Mouse (Mus musculus): Measurements from ENCODE around the gene Cyyr1. TPM values are rescaled to one million over a fixed set of nuclear protein-coding genes. Genes with fewer than 3 reads are reported as not detected.

The Cyyr1 gene
- total and polyA plus RNA-seq, 3 experiments = 15.1 to 39.5 (median 37.4) TPM

GRCm38 (mm10) chr16:85446306-85446705 lies 106.9 kb downstream of the Cyyr1 start:
- Histone ChIP-seq H3K4me1 (ENCODE audit: control insufficient read depth, insufficient read depth, low read length) (peaks cover 3% of the 10 kb centered on the region), H3K27me3 (ENCODE audit: control insufficient read depth, insufficient read depth, low read length) (no peaks in the 10 kb centered on the region), H3K9ac (ENCODE audit: low read depth, low read length) (no peak overlapping the region), H3K79me2 (replicated peaks; ENCODE audit: control insufficient read depth, insufficient read depth, low read length) (no peaks in the 10 kb centered on the region), H3K36me3 (ENCODE audit: control insufficient read depth, insufficient read depth, low read length) (peaks cover 1% of the 10 kb centered on the region; the same call in 1 of the 2 replicates), H3K27ac (no peak overlapping the region), H3K4me3 (no peak overlapping the region)
- TF ChIP-seq POLR2A (IDR thresholded peaks at IDR 0.05; ENCODE audit: insufficient read depth, low read depth, low read length) (no peak), EP300 (IDR thresholded peaks at IDR 0.05; ENCODE audit: insufficient read depth, low read depth, low read length) (no peak), CTCF (IDR thresholded peaks at IDR 0.05) (no peak)
- no peak for DNase-seq
- intact Hi-C loops (cut with DNase I) = no loop called here
- 36% methylated on average over 1 of the region's 1 CpGs for WGBS

GRCm38 (mm10) chr16:85445801-85446200 lies 107.4 kb downstream of the Cyyr1 start:
- peaks cover 1% of the 10 kb centered on the region; the same call in 1 of the 2 replicates for H3K36me3 ChIP-seq (ENCODE audit: control insufficient read depth, insufficient read depth, low read length)
- intact Hi-C loops (cut with DNase I) = no loop called here
- TF ChIP-seq CTCF (IDR thresholded peaks at IDR 0.05) (no peak), EP300 (IDR thresholded peaks at IDR 0.05; ENCODE audit: insufficient read depth, low read depth, low read length) (no peak), POLR2A (IDR thresholded peaks at IDR 0.05; ENCODE audit: insufficient read depth, low read depth, low read length) (no peak)
- H3K9ac ChIP-seq (ENCODE audit: low read depth, low read length) = no peak overlapping the region
- no peaks in the 10 kb centered on the region for H3K79me2 ChIP-seq (replicated peaks; ENCODE audit: control insufficient read depth, insufficient read depth, low read length)
- WGBS = 56% methylated on average over 3 of the region's 3 CpGs
- H3K4me1 ChIP-seq (ENCODE audit: control insufficient read depth, insufficient read depth, low read length) = peaks cover 3% of the 10 kb centered on the region
- peak in 1 of 2 experiments; percentile 8 for DNase-seq
- no peaks in the 10 kb centered on the region for H3K27me3 ChIP-seq (ENCODE audit: control insufficient read depth, insufficient read depth, low read length)
- no peak overlapping the region for H3K4me3 ChIP-seq
- no peak overlapping the region for H3K27ac ChIP-seq

- intact Hi-C loops (cut with DNase I) = loop anchor here (5.0 kb wide), 1 partner anchor 478 kb away; no protein-coding TSS in a partner anchor
- no peak overlapping the region for H3K4me3 ChIP-seq
- no peak overlapping the region for H3K27ac ChIP-seq
- H3K27me3 ChIP-seq (ENCODE audit: control insufficient read depth, insufficient read depth, low read length) = no peaks in the 10 kb centered on the region
- TF ChIP-seq POLR2A (IDR thresholded peaks at IDR 0.05; ENCODE audit: insufficient read depth, low read depth, low read length) = no peak
- peak; percentile 70 for TF ChIP-seq CTCF (IDR thresholded peaks at IDR 0.05)
- no peaks in the 10 kb centered on the region for H3K79me2 ChIP-seq (replicated peaks; ENCODE audit: control insufficient read depth, insufficient read depth, low read length)
- peak; percentile 30 to 53 for DNase-seq
- H3K36me3 ChIP-seq (ENCODE audit: control insufficient read depth, insufficient read depth, low read length) = no peaks in the 10 kb centered on the region
- 64% methylated on average over 2 of the region's 2 CpGs for WGBS
- no peaks in the 10 kb centered on the region for H3K4me1 ChIP-seq (ENCODE audit: control insufficient read depth, insufficient read depth, low read length)
- no peak overlapping the region for H3K9ac ChIP-seq (ENCODE audit: low read depth, low read length)
These were observed 117.8 kb downstream of the Cyyr1 start for GRCm38 (mm10) chr16:85435427-85435826.

GRCm38 (mm10) chr16:85429173-85429572 lies 124.0 kb downstream of the Cyyr1 start:
- H3K4me1 ChIP-seq (ENCODE audit: control insufficient read depth, insufficient read depth, low read length) = no peaks in the 10 kb centered on the region
- no peaks in the 10 kb centered on the region for H3K27me3 ChIP-seq (ENCODE audit: control insufficient read depth, insufficient read depth, low read length)
- 52% methylated on average over 3 of the region's 3 CpGs for WGBS
- no peak overlapping the region for H3K9ac ChIP-seq (ENCODE audit: low read depth, low read length)
- H3K36me3 ChIP-seq (ENCODE audit: control insufficient read depth, insufficient read depth, low read length) = no peaks in the 10 kb centered on the region
- TF ChIP-seq EP300 (IDR thresholded peaks at IDR 0.05; ENCODE audit: insufficient read depth, low read depth, low read length) = no peak
- no peak for TF ChIP-seq POLR2A (IDR thresholded peaks at IDR 0.05; ENCODE audit: insufficient read depth, low read depth, low read length)
- no peak for TF ChIP-seq CTCF (IDR thresholded peaks at IDR 0.05)
- DNase-seq = no peak
- H3K79me2 ChIP-seq (replicated peaks; ENCODE audit: control insufficient read depth, insufficient read depth, low read length) = no peaks in the 10 kb centered on the region
- intact Hi-C loops (cut with DNase I) = no loop called here
- H3K4me3 ChIP-seq = no peak overlapping the region
- no peak overlapping the region for H3K27ac ChIP-seq

- Histone ChIP-seq H3K4me1 (ENCODE audit: control insufficient read depth, insufficient read depth, low read length) (no peaks in the 10 kb centered on the region; the same call in 1 of the 2 replicates), H3K36me3 (ENCODE audit: control insufficient read depth, insufficient read depth, low read length) (no peaks in the 10 kb centered on the region), H3K4me3 (no peak overlapping the region), H3K79me2 (replicated peaks; ENCODE audit: control insufficient read depth, insufficient read depth, low read length) (no peaks in the 10 kb centered on the region), H3K27ac (no peak overlapping the region), H3K9ac (ENCODE audit: low read depth, low read length) (no peak overlapping the region), H3K27me3 (ENCODE audit: control insufficient read depth, insufficient read depth, low read length) (no peaks in the 10 kb centered on the region)
- WGBS = 47% methylated on average over 2 of the region's 2 CpGs
- no peak for DNase-seq
- intact Hi-C loops (cut with DNase I) = no loop called here
- TF ChIP-seq CTCF (IDR thresholded peaks at IDR 0.05) (no peak), EP300 (IDR thresholded peaks at IDR 0.05; ENCODE audit: insufficient read depth, low read depth, low read length) (no peak), POLR2A (IDR thresholded peaks at IDR 0.05; ENCODE audit: insufficient read depth, low read depth, low read length) (no peak)
These were observed 130.3 kb downstream of the Cyyr1 start for GRCm38 (mm10) chr16:85422889-85423288.

GRCm38 (mm10) chr16:85415415-85415814 lies 137.8 kb downstream of the Cyyr1 start:
- Histone ChIP-seq H3K9ac (ENCODE audit: low read depth, low read length) (no peak overlapping the region), H3K27ac (peak overlapping the region; percentile 47), H3K36me3 (ENCODE audit: control insufficient read depth, insufficient read depth, low read length) (no peaks in the 10 kb centered on the region), H3K79me2 (replicated peaks; ENCODE audit: control insufficient read depth, insufficient read depth, low read length) (no peaks in the 10 kb centered on the region), H3K4me1 (ENCODE audit: control insufficient read depth, insufficient read depth, low read length) (no peaks in the 10 kb centered on the region), H3K27me3 (ENCODE audit: control insufficient read depth, insufficient read depth, low read length) (no peaks in the 10 kb centered on the region), H3K4me3 (no peak overlapping the region)
- peak; percentile 71 to 82 for DNase-seq
- intact Hi-C loops (cut with DNase I) = no loop called here
- TF ChIP-seq EP300 (IDR thresholded peaks at IDR 0.05; ENCODE audit: insufficient read depth, low read depth, low read length) = peak; percentile 68; the same call in 1 of the 2 replicates
- no peak for TF ChIP-seq CTCF (IDR thresholded peaks at IDR 0.05)
- WGBS = 62% methylated on average over 3 of the region's 3 CpGs

Data from heart, adult 2 months (tissue).